Mouse (Mus musculus): ENCODE results near the gene Tpcn2. TPM values are rescaled to one million over a fixed set of nuclear protein-coding genes. Genes with fewer than 3 reads are reported as not detected.
A peak's percentile ranks its signal among the peaks of the same experiment; 100 is the strongest.

Tpcn2 gene
- polyA plus RNA-seq, 1 experiment from 2014 or later, result 3.5 TPM

GRCm38 (mm10) chr7:145314785-145315411 is 31.1 kb upstream of the Tpcn2 start, which contains the start of gene Mrgprd:
Gene Mrgprd (plus strand): TSS chr7:145314835.
- no peak within 1 kb of the TSS for H3K4me2 ChIP-seq (ENCODE audit: low read length)
- DNase-seq (ENCODE audit: low spot score) (no peak), ATAC-seq (replicated peaks; ENCODE audit: low FRiP score, low TSS enrichment, low read depth) (no peak)
- H3K36me3 ChIP-seq (ENCODE audit: control insufficient read depth, insufficient read depth, low read length), result no peaks in the 10 kb centered on the region
- no peak within 1 kb of the TSS for H3K4me3 ChIP-seq (ENCODE audit: low read depth, low read length)
- no peaks in the 10 kb centered on the region for H3K9me3 ChIP-seq (ENCODE audit: control insufficient read depth, low read length)
- no peaks in the 10 kb centered on the region for H3K27me3 ChIP-seq (replicated peaks; ENCODE audit: control insufficient read depth, insufficient read depth, low read length)
- no peak within 1 kb of the TSS for H3K27ac ChIP-seq (ENCODE audit: low read depth)
- H3K4me1 ChIP-seq (replicated peaks; ENCODE audit: control insufficient read depth, insufficient read depth, low read length), result no peaks in the 10 kb centered on the region; the same call in 1 of the 2 replicates
- 93% methylated on average over 6 of the region's 6 CpGs for WGBS
- no peak within 1 kb of the TSS for H3K9ac ChIP-seq (ENCODE audit: low read length)

- 68% methylated on average over 3 of the region's 3 CpGs for WGBS
- H3K9ac ChIP-seq (ENCODE audit: low read length), result no peak overlapping the region
- no peak for ATAC-seq (replicated peaks; ENCODE audit: low FRiP score, low TSS enrichment, low read depth)
Observed at GRCm38 (mm10) chr7:145312137-145312536, 28.3 kb upstream of the Tpcn2 start.

GRCm38 (mm10) chr7:145310526-145310925 is 26.7 kb upstream of the Tpcn2 start:
- Histone ChIP-seq H3K9ac (ENCODE audit: low read length) (no peak overlapping the region), H3K4me1 (replicated peaks; ENCODE audit: control insufficient read depth, insufficient read depth, low read length) (peaks cover 3% of the 10 kb centered on the region; the same call in 1 of the 2 replicates), H3K4me2 (ENCODE audit: low read length) (no peak overlapping the region), H3K27ac (ENCODE audit: low read depth) (no peak overlapping the region), H3K9me3 (ENCODE audit: control insufficient read depth, low read length) (no peaks in the 10 kb centered on the region), H3K36me3 (ENCODE audit: control insufficient read depth, insufficient read depth, low read length) (no peaks in the 10 kb centered on the region), H3K4me3 (ENCODE audit: low read depth, low read length) (no peak overlapping the region), H3K27me3 (replicated peaks; ENCODE audit: control insufficient read depth, insufficient read depth, low read length) (no peaks in the 10 kb centered on the region)
- ATAC-seq (replicated peaks; ENCODE audit: low FRiP score, low TSS enrichment, low read depth) (no peak), DNase-seq (ENCODE audit: low spot score) (no peak)
- WGBS, result 52% methylated on average over 5 of the region's 5 CpGs

More at GRCm38 (mm10) chr7:145312137-145312536, 28.3 kb upstream of the Tpcn2 start:
- no peak overlapping the region for H3K27ac ChIP-seq (ENCODE audit: low read depth)
- no peaks in the 10 kb centered on the region for H3K36me3 ChIP-seq (ENCODE audit: control insufficient read depth, insufficient read depth, low read length)
- no peaks in the 10 kb centered on the region for H3K9me3 ChIP-seq (ENCODE audit: control insufficient read depth, low read length)
- no peaks in the 10 kb centered on the region for H3K27me3 ChIP-seq (replicated peaks; ENCODE audit: control insufficient read depth, insufficient read depth, low read length)
- no peak for DNase-seq (ENCODE audit: low spot score)
- H3K4me3 ChIP-seq (ENCODE audit: low read depth, low read length), result no peak overlapping the region
- no peak overlapping the region for H3K4me2 ChIP-seq (ENCODE audit: low read length)
- peaks cover 3% of the 10 kb centered on the region; the same call in 1 of the 2 replicates for H3K4me1 ChIP-seq (replicated peaks; ENCODE audit: control insufficient read depth, insufficient read depth, low read length)

GRCm38 (mm10) chr7:145309877-145310276 is 26.1 kb upstream of the Tpcn2 start:
- no peaks in the 10 kb centered on the region for H3K9me3 ChIP-seq (ENCODE audit: control insufficient read depth, low read length)
- H3K9ac ChIP-seq (ENCODE audit: low read length), result no peak overlapping the region
- H3K27ac ChIP-seq (ENCODE audit: low read depth), result no peak overlapping the region
- no peak for DNase-seq (ENCODE audit: low spot score)
- H3K4me1 ChIP-seq (replicated peaks; ENCODE audit: control insufficient read depth, insufficient read depth, low read length), result peaks cover 3% of the 10 kb centered on the region; the same call in 1 of the 2 replicates
- no peaks in the 10 kb centered on the region for H3K36me3 ChIP-seq (ENCODE audit: control insufficient read depth, insufficient read depth, low read length)
- H3K4me3 ChIP-seq (ENCODE audit: low read depth, low read length), result no peak overlapping the region
- 79% methylated on average over 1 of the region's 1 CpGs for WGBS
- no peaks in the 10 kb centered on the region for H3K27me3 ChIP-seq (replicated peaks; ENCODE audit: control insufficient read depth, insufficient read depth, low read length)
- no peak overlapping the region for H3K4me2 ChIP-seq (ENCODE audit: low read length)
- no peak for ATAC-seq (replicated peaks; ENCODE audit: low FRiP score, low TSS enrichment, low read depth)

GRCm38 (mm10) chr7:145308866-145309265 is 25.1 kb upstream of the Tpcn2 start:
- Histone ChIP-seq H3K9ac (ENCODE audit: low read length) (no peak overlapping the region), H3K27ac (ENCODE audit: low read depth) (no peak overlapping the region), H3K4me2 (ENCODE audit: low read length) (no peak overlapping the region), H3K9me3 (ENCODE audit: control insufficient read depth, low read length) (no peaks in the 10 kb centered on the region), H3K27me3 (replicated peaks; ENCODE audit: control insufficient read depth, insufficient read depth, low read length) (no peaks in the 10 kb centered on the region), H3K36me3 (ENCODE audit: control insufficient read depth, insufficient read depth, low read length) (no peaks in the 10 kb centered on the region), H3K4me3 (ENCODE audit: low read depth, low read length) (no peak overlapping the region), H3K4me1 (replicated peaks; ENCODE audit: control insufficient read depth, insufficient read depth, low read length) (peaks cover 3% of the 10 kb centered on the region; the same call in 1 of the 2 replicates)
- peak; percentile 56 for ATAC-seq (replicated peaks; ENCODE audit: low FRiP score, low TSS enrichment, low read depth)
- DNase-seq (ENCODE audit: low spot score), result no peak
- 72% methylated on average over 4 of the region's 4 CpGs for WGBS

GRCm38 (mm10) chr7:145308061-145308675 is 24.4 kb upstream of the Tpcn2 start:
- Histone ChIP-seq H3K4me1 (replicated peaks; ENCODE audit: control insufficient read depth, insufficient read depth, low read length) (peaks cover 3% of the 10 kb centered on the region; the same call in 1 of the 2 replicates), H3K27ac (ENCODE audit: low read depth) (no peak overlapping the region), H3K4me3 (ENCODE audit: low read depth, low read length) (no peak overlapping the region), H3K9me3 (ENCODE audit: control insufficient read depth, low read length) (no peaks in the 10 kb centered on the region), H3K4me2 (ENCODE audit: low read length) (peak overlapping the region; percentile 11; the same call in 1 of the 2 replicates), H3K36me3 (ENCODE audit: control insufficient read depth, insufficient read depth, low read length) (no peaks in the 10 kb centered on the region), H3K9ac (ENCODE audit: low read length) (no peak overlapping the region), H3K27me3 (replicated peaks; ENCODE audit: control insufficient read depth, insufficient read depth, low read length) (no peaks in the 10 kb centered on the region)
- WGBS, result 70% methylated on average over 30 of the region's 30 CpGs
- ATAC-seq (replicated peaks; ENCODE audit: low FRiP score, low TSS enrichment, low read depth), result no peak
- DNase-seq (ENCODE audit: low spot score), result no peak

GRCm38 (mm10) chr7:145307636-145308035 is 23.8 kb upstream of the Tpcn2 start:
- Histone ChIP-seq H3K9ac (ENCODE audit: low read length) (no peak overlapping the region), H3K4me1 (replicated peaks; ENCODE audit: control insufficient read depth, insufficient read depth, low read length) (peaks cover 3% of the 10 kb centered on the region; the same call in 1 of the 2 replicates), H3K27me3 (replicated peaks; ENCODE audit: control insufficient read depth, insufficient read depth, low read length) (no peaks in the 10 kb centered on the region), H3K4me3 (ENCODE audit: low read depth, low read length) (no peak overlapping the region), H3K27ac (ENCODE audit: low read depth) (no peak overlapping the region), H3K4me2 (ENCODE audit: low read length) (no peak overlapping the region), H3K36me3 (ENCODE audit: control insufficient read depth, insufficient read depth, low read length) (no peaks in the 10 kb centered on the region), H3K9me3 (ENCODE audit: control insufficient read depth, low read length) (no peaks in the 10 kb centered on the region)
- DNase-seq (ENCODE audit: low spot score) (no peak), ATAC-seq (replicated peaks; ENCODE audit: low FRiP score, low TSS enrichment, low read depth) (no peak)
- 92% methylated on average over 10 of the region's 10 CpGs for WGBS

GRCm38 (mm10) chr7:145304153-145304552 is 20.3 kb upstream of the Tpcn2 start:
- H3K9me3 ChIP-seq (ENCODE audit: control insufficient read depth, low read length), result no peaks in the 10 kb centered on the region
- DNase-seq (ENCODE audit: low spot score), result no peak

More at GRCm38 (mm10) chr7:145304153-145304552, 20.3 kb upstream of the Tpcn2 start:
- Histone ChIP-seq H3K4me3 (ENCODE audit: low read depth, low read length) (no peak overlapping the region), H3K36me3 (ENCODE audit: control insufficient read depth, insufficient read depth, low read length) (no peaks in the 10 kb centered on the region), H3K4me2 (ENCODE audit: low read length) (no peak overlapping the region), H3K4me1 (replicated peaks; ENCODE audit: control insufficient read depth, insufficient read depth, low read length) (peaks cover 7% of the 10 kb centered on the region; the same call in 1 of the 2 replicates), H3K27me3 (replicated peaks; ENCODE audit: control insufficient read depth, insufficient read depth, low read length) (no peaks in the 10 kb centered on the region), H3K27ac (ENCODE audit: low read depth) (no peak overlapping the region), H3K9ac (ENCODE audit: low read length) (no peak overlapping the region)
- 89% methylated on average over 2 of the region's 2 CpGs for WGBS
- no peak for ATAC-seq (replicated peaks; ENCODE audit: low FRiP score, low TSS enrichment, low read depth)

Data from intestine, embryonic 14.5 days (tissue).